Mouse (Mus musculus): Measurements from ENCODE around the gene Fbxl8. TPM values are rescaled to one million over a fixed set of nuclear protein-coding genes. Genes with fewer than 3 reads are reported as not detected.

Gene Fbxl8
- polyA plus RNA-seq, 1 experiment from 2014 or later, result 4.0 TPM

GRCm38 (mm10) chr8:105299962-105300361 is 35.5 kb downstream of the Fbxl8 start:
- 93% methylated on average over 8 of the region's 8 CpGs for WGBS
- no peak for ATAC-seq (ENCODE audit: insufficient number of reproducible peaks, insufficient read depth, low FRiP score, low read depth)
- H3K4me3 ChIP-seq (ENCODE audit: control insufficient read depth in 1 of 2, insufficient read depth in 1 of 2, low read depth in 1 of 2, low read length in 2 of 2), result no peak overlapping the region
- no peak overlapping the region for H3K4me2 ChIP-seq (ENCODE audit: low read length)
- H3K4me1 ChIP-seq (ENCODE audit: control insufficient read depth in 2 of 2, insufficient read depth in 2 of 2, low read length in 2 of 2), result peaks cover 21 to 33% of the 10 kb centered on the region in 2 experiments
- H3K9me3 ChIP-seq (ENCODE audit: control insufficient read depth, low read length), result no peaks in the 10 kb centered on the region
- H3K27me3 ChIP-seq (ENCODE audit: control insufficient read depth, insufficient read depth, low read length), result no peaks in the 10 kb centered on the region
- H3K27ac ChIP-seq (replicated peaks in 1 of 2; ENCODE audit: control insufficient read depth in 1 of 2, insufficient read depth in 1 of 2, low read depth in 2 of 2, low read length in 2 of 2), result no peak overlapping the region
- H3K36me3 ChIP-seq (ENCODE audit: control insufficient read depth, insufficient read depth, low read length), result peaks cover 57% of the 10 kb centered on the region
- no peak overlapping the region for H3K9ac ChIP-seq (ENCODE audit: low read length)

- Histone ChIP-seq H3K4me3 (ENCODE audit: control insufficient read depth in 1 of 2, insufficient read depth in 1 of 2, low read depth in 1 of 2, low read length in 2 of 2) (no peak overlapping the region), H3K9me3 (ENCODE audit: control insufficient read depth, low read length) (no peaks in the 10 kb centered on the region), H3K27me3 (ENCODE audit: control insufficient read depth, insufficient read depth, low read length) (no peaks in the 10 kb centered on the region), H3K36me3 (ENCODE audit: control insufficient read depth, insufficient read depth, low read length) (peaks cover 75% of the 10 kb centered on the region), H3K27ac (replicated peaks in 1 of 2; ENCODE audit: control insufficient read depth in 1 of 2, insufficient read depth in 1 of 2, low read depth in 2 of 2, low read length in 2 of 2) (peak overlapping the region in 1 of 2 experiments; percentile 30; a peak in 1 of 4 replicates), H3K4me1 (ENCODE audit: control insufficient read depth in 2 of 2, insufficient read depth in 2 of 2, low read length in 2 of 2) (peaks cover 29 to 38% of the 10 kb centered on the region in 2 experiments), H3K4me2 (ENCODE audit: low read length) (no peak overlapping the region), H3K9ac (ENCODE audit: low read length) (no peak overlapping the region)
- WGBS, result 73% methylated on average over 8 of the region's 8 CpGs
- no peak for ATAC-seq (ENCODE audit: insufficient number of reproducible peaks, insufficient read depth, low FRiP score, low read depth)
Measured at GRCm38 (mm10) chr8:105303396-105303795, 38.9 kb downstream of the Fbxl8 start.

GRCm38 (mm10) chr8:105303874-105304273 is 39.4 kb downstream of the Fbxl8 start:
- no peak for ATAC-seq (ENCODE audit: insufficient number of reproducible peaks, insufficient read depth, low FRiP score, low read depth)
- WGBS, result 51% methylated on average over 9 of the region's 9 CpGs

GRCm38 (mm10) chr8:105304325-105305210 is 40.1 kb downstream of the Fbxl8 start:
- H3K4me1 ChIP-seq (ENCODE audit: control insufficient read depth in 2 of 2, insufficient read depth in 2 of 2, low read length in 2 of 2), result peaks cover 23 to 31% of the 10 kb centered on the region in 2 experiments
- H3K9me3 ChIP-seq (ENCODE audit: control insufficient read depth, low read length), result no peaks in the 10 kb centered on the region
- 41% methylated on average over 9 of the region's 9 CpGs for WGBS
- peak overlapping the region; percentile 74 for H3K9ac ChIP-seq (ENCODE audit: low read length)
- peak overlapping the region in 1 of 2 experiments; percentile 39; a peak in 3 of 4 replicates for H3K27ac ChIP-seq (replicated peaks in 1 of 2; ENCODE audit: control insufficient read depth in 1 of 2, insufficient read depth in 1 of 2, low read depth in 2 of 2, low read length in 2 of 2)
- H3K4me3 ChIP-seq (ENCODE audit: control insufficient read depth in 1 of 2, insufficient read depth in 1 of 2, low read depth in 1 of 2, low read length in 2 of 2), result no peak overlapping the region
- H3K4me2 ChIP-seq (ENCODE audit: low read length), result no peak overlapping the region
- no peaks in the 10 kb centered on the region for H3K27me3 ChIP-seq (ENCODE audit: control insufficient read depth, insufficient read depth, low read length)
- ATAC-seq (ENCODE audit: insufficient number of reproducible peaks, insufficient read depth, low FRiP score, low read depth), result peak; percentile 11; the same call in 1 of the 2 replicates
- H3K36me3 ChIP-seq (ENCODE audit: control insufficient read depth, insufficient read depth, low read length), result peaks cover 78% of the 10 kb centered on the region

More at GRCm38 (mm10) chr8:105303874-105304273, 39.4 kb downstream of the Fbxl8 start:
- no peak overlapping the region for H3K4me3 ChIP-seq (ENCODE audit: control insufficient read depth in 1 of 2, insufficient read depth in 1 of 2, low read depth in 1 of 2, low read length in 2 of 2)
- H3K4me2 ChIP-seq (ENCODE audit: low read length), result no peak overlapping the region
- no peaks in the 10 kb centered on the region for H3K9me3 ChIP-seq (ENCODE audit: control insufficient read depth, low read length)
- H3K27ac ChIP-seq (replicated peaks in 1 of 2; ENCODE audit: control insufficient read depth in 1 of 2, insufficient read depth in 1 of 2, low read depth in 2 of 2, low read length in 2 of 2), result peak overlapping the region; percentile 30 to 39; a peak in 3 of 4 replicates
- peaks cover 76% of the 10 kb centered on the region for H3K36me3 ChIP-seq (ENCODE audit: control insufficient read depth, insufficient read depth, low read length)
- no peaks in the 10 kb centered on the region for H3K27me3 ChIP-seq (ENCODE audit: control insufficient read depth, insufficient read depth, low read length)
- H3K4me1 ChIP-seq (ENCODE audit: control insufficient read depth in 2 of 2, insufficient read depth in 2 of 2, low read length in 2 of 2), result peaks cover 24 to 34% of the 10 kb centered on the region in 2 experiments
- H3K9ac ChIP-seq (ENCODE audit: low read length), result no peak overlapping the region

- no peaks in the 10 kb centered on the region for H3K9me3 ChIP-seq (ENCODE audit: control insufficient read depth, low read length)
- H3K36me3 ChIP-seq (ENCODE audit: control insufficient read depth, insufficient read depth, low read length), result peaks cover 75% of the 10 kb centered on the region
- peak within 1 kb of the TSS; percentile 53 to 66 for H3K27ac ChIP-seq (replicated peaks in 1 of 2; ENCODE audit: control insufficient read depth in 1 of 2, insufficient read depth in 1 of 2, low read depth in 2 of 2, low read length in 2 of 2)
- H3K4me1 ChIP-seq (ENCODE audit: control insufficient read depth in 2 of 2, insufficient read depth in 2 of 2, low read length in 2 of 2), result peaks cover 23 to 31% of the 10 kb centered on the region in 2 experiments
- peak; percentile 41 for ATAC-seq (ENCODE audit: insufficient number of reproducible peaks, insufficient read depth, low FRiP score, low read depth)
- H3K27me3 ChIP-seq (ENCODE audit: control insufficient read depth, insufficient read depth, low read length), result no peaks in the 10 kb centered on the region
- 5% methylated on average over 29 of the region's 30 CpGs for WGBS
- peak within 1 kb of the TSS; percentile 38 to 46 for H3K4me3 ChIP-seq (ENCODE audit: control insufficient read depth in 1 of 2, insufficient read depth in 1 of 2, low read depth in 1 of 2, low read length in 2 of 2)
- peak within 1 kb of the TSS; percentile 83 for H3K4me2 ChIP-seq (ENCODE audit: low read length)
- peak within 1 kb of the TSS; percentile 74 for H3K9ac ChIP-seq (ENCODE audit: low read length)
Measured at GRCm38 (mm10) chr8:105305211-105306145, 41.0 kb downstream of the Fbxl8 start, which contains the start of gene Elmo3. TSS of gene Elmo3 (plus strand) at chr8:105305601.

- Histone ChIP-seq H3K9ac (ENCODE audit: low read length) (peak overlapping the region; percentile 74), H3K36me3 (ENCODE audit: control insufficient read depth, insufficient read depth, low read length) (peaks cover 69% of the 10 kb centered on the region), H3K4me2 (ENCODE audit: low read length) (peak overlapping the region; percentile 83), H3K27ac (replicated peaks in 1 of 2; ENCODE audit: control insufficient read depth in 1 of 2, insufficient read depth in 1 of 2, low read depth in 2 of 2, low read length in 2 of 2) (peak overlapping the region in 1 of 2 experiments; percentile 66; a peak in 2 of 4 replicates), H3K4me1 (ENCODE audit: control insufficient read depth in 2 of 2, insufficient read depth in 2 of 2, low read length in 2 of 2) (peaks cover 23 to 31% of the 10 kb centered on the region in 2 experiments), H3K4me3 (ENCODE audit: control insufficient read depth in 1 of 2, insufficient read depth in 1 of 2, low read depth in 1 of 2, low read length in 2 of 2) (peak overlapping the region; percentile 38 to 46), H3K9me3 (ENCODE audit: control insufficient read depth, low read length) (no peaks in the 10 kb centered on the region), H3K27me3 (ENCODE audit: control insufficient read depth, insufficient read depth, low read length) (no peaks in the 10 kb centered on the region)
- ATAC-seq (ENCODE audit: insufficient number of reproducible peaks, insufficient read depth, low FRiP score, low read depth), result no peak
- WGBS, result 46% methylated on average over 5 of the region's 5 CpGs
Measured at GRCm38 (mm10) chr8:105306146-105306691, 41.8 kb downstream of the Fbxl8 start.

- Histone ChIP-seq H3K4me1 (ENCODE audit: control insufficient read depth in 2 of 2, insufficient read depth in 2 of 2, low read length in 2 of 2) (peaks cover 23 to 31% of the 10 kb centered on the region in 2 experiments), H3K4me3 (ENCODE audit: control insufficient read depth in 1 of 2, insufficient read depth in 1 of 2, low read depth in 1 of 2, low read length in 2 of 2) (no peak overlapping the region), H3K27ac (replicated peaks in 1 of 2; ENCODE audit: control insufficient read depth in 1 of 2, insufficient read depth in 1 of 2, low read depth in 2 of 2, low read length in 2 of 2) (no peak overlapping the region), H3K9me3 (ENCODE audit: control insufficient read depth, low read length) (no peaks in the 10 kb centered on the region), H3K36me3 (ENCODE audit: control insufficient read depth, insufficient read depth, low read length) (peaks cover 69% of the 10 kb centered on the region), H3K9ac (ENCODE audit: low read length) (no peak overlapping the region), H3K27me3 (ENCODE audit: control insufficient read depth, insufficient read depth, low read length) (no peaks in the 10 kb centered on the region), H3K4me2 (ENCODE audit: low read length) (no peak overlapping the region)
- 89% methylated on average over 13 of the region's 13 CpGs for WGBS
- no peak for ATAC-seq (ENCODE audit: insufficient number of reproducible peaks, insufficient read depth, low FRiP score, low read depth)
Measured at GRCm38 (mm10) chr8:105307670-105308069, 43.2 kb downstream of the Fbxl8 start.

All from heart, embryonic 14.5 days (tissue).